Mouse (Mus musculus) stomach, postnatal 0 days (tissue): Measurements from ENCODE around the gene Cilp. TPM values are rescaled to one million over a fixed set of nuclear protein-coding genes. Genes with fewer than 3 reads are reported as not detected.

Experiments
- ATAC-seq: fragments of 200-750 bp; cut with Nextera tagmentation; 2 replicates; pipeline ENCODE4 v1.8.0; 2017; ENCODE audit not compliant: low FRiP score, low TSS enrichment
- DNase-seq: peaks from one replicate; pipeline ENCODE4 v3.0.0-alpha.2; 2016; ENCODE audit warnings: low spot score
- H3K27ac ChIP-seq: fragments of 300-500 bp; sonication (generic); replicated peaks from 2 replicates; pipeline ENCODE4 v1.5.1; 2014; ENCODE audit warnings: mild to moderate bottlenecking, control low read depth
- H3K27me3 ChIP-seq: fragments of 300-500 bp; sonication (generic); 2 replicates; pipeline ENCODE4 v1.6.1; 2014; ENCODE audit warnings: low read length; ENCODE audit not compliant: control insufficient read depth, insufficient read depth
- H3K36me3 ChIP-seq: fragments of 300-500 bp; sonication (generic); 2 replicates; pipeline ENCODE4 v1.6.1; 2014; ENCODE audit warnings: low read length, mixed read lengths; ENCODE audit not compliant: control insufficient read depth, insufficient read depth
- H3K4me1 ChIP-seq: fragments of 300-500 bp; sonication (generic); replicated peaks from 2 replicates; pipeline ENCODE4 v1.6.1; 2014; ENCODE audit warnings: antibody characterized with exemption; ENCODE audit not compliant: control insufficient read depth, insufficient read depth
- H3K4me2 ChIP-seq: fragments of 300-500 bp; sonication (generic); replicated peaks from 2 replicates; pipeline ENCODE4 v1.6.1; 2014; ENCODE audit warnings: low read depth, mild to moderate bottlenecking, control low read depth, moderate library complexity
- H3K4me3 ChIP-seq: fragments of 300-500 bp; sonication (generic); 2 replicates; pipeline ENCODE4 v1.5.1; 2014; ENCODE audit warnings: low read depth, low read length, control low read depth
- H3K9ac ChIP-seq: fragments of 300-500 bp; sonication (generic); 2 replicates; pipeline ENCODE4 v1.6.1; 2014; ENCODE audit warnings: mild to moderate bottlenecking, low read length, control low read depth, mixed read lengths
- H3K9me3 ChIP-seq: fragments of 300-500 bp; sonication (generic); 2 replicates; pipeline ENCODE4 v1.6.1; 2016; ENCODE audit warnings: low read length; ENCODE audit not compliant: control insufficient read depth
- CTCF ChIP-seq: IDR thresholded peaks from 2 replicates; pipeline ENCODE4 v1.5.1; 2016; ENCODE audit warnings: antibody characterized with exemption, low read depth, mild to moderate bottlenecking, moderate library complexity
- EP300 ChIP-seq: optimal IDR thresholded peaks from 2 replicates; pipeline ENCODE3; 2016; ENCODE audit warnings: antibody characterized with exemption
- WGBS: fragments of 180-500 bp; shearing (Covaris S2); extraction: QIAGEN DNeasy Blood & Tissue Kit; methylation state at CpG from one replicate; pipeline ENCODE4 v1.1.7; 2014; 5-methylcytosine and 5-hydroxymethylcytosine counted together
- polyA plus RNA-seq: library from polyadenylated mRNA; unstranded; fragments of >200 nt; fragmentation: Nextera tagmentation; extraction: Ambion mirVana; gene quantifications from 2 replicates; pipeline ENCODE4 v1.2.1, GENCODE M21; 2015

Gene Cilp
- polyA plus RNA-seq, 1 experiment from 2014 or later: 0.61 TPM

DNA sequence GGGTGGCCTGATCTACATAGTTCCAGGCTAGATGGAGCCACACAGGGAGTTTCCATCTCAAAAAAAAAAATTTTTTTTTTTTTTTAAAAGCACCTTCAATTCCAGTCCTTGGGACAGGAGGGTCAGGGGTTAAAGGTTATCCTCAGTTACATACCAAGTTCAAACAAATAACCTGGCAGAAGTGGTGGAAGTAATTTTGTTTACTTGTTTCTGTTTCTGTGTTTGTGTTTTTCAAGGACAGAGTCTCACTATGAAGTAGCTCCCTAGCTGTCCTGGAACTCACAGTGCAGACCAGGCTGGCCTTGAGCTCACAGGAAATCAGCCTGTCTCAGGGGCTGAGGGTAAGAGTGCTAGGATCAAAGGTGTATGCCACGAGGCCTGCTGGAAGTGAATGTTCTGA, 29.4 kb upstream of the Cilp start:
- ATAC-seq (no peak), DNase-seq (no peak)
- WGBS: 73% methylated on average over 1 of the region's 1 CpGs
- H3K9ac ChIP-seq: no peak overlapping the region
- H3K27me3 ChIP-seq: no peaks in the 10 kb centered on the region
- no peak overlapping the region for H3K27ac ChIP-seq
- H3K4me3 ChIP-seq: no peak overlapping the region
- H3K4me1 ChIP-seq: no peaks in the 10 kb centered on the region
- H3K36me3 ChIP-seq: no peaks in the 10 kb centered on the region
- TF ChIP-seq CTCF: no peak
- no peak for TF ChIP-seq EP300
- no peaks in the 10 kb centered on the region for H3K9me3 ChIP-seq
- no peak overlapping the region for H3K4me2 ChIP-seq

DNA sequence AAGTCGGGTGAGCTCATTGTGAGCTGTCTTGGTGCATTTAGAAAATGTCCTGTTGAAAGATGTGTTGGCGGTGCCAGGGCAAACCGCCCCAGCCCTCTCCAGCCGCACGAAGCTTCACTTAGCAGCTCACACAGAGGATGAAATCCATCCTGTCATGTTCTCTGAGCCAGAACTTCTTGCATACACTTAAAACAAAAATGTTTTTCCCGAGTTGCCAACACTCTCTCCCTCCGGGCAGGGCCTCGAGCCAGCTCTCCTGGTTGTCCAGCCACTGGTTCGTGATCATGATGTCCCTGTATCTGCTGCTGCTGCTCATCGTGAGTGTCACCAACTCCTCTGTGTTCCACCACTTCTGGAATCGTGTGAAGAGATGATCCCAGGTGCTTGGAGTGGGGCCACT, 27.4 kb upstream of the Cilp start:
- Histone ChIP-seq H3K9me3 (no peaks in the 10 kb centered on the region), H3K4me2 (no peak overlapping the region), H3K4me3 (no peak overlapping the region), H3K27me3 (no peaks in the 10 kb centered on the region), H3K9ac (no peak overlapping the region), H3K36me3 (no peaks in the 10 kb centered on the region), H3K4me1 (no peaks in the 10 kb centered on the region), H3K27ac (peak overlapping the region; percentile 53)
- DNase-seq (no peak), ATAC-seq (no peak)
- no peak for TF ChIP-seq EP300
- TF ChIP-seq CTCF: no peak
- WGBS: 52% methylated on average over 11 of the region's 11 CpGs

DNA sequence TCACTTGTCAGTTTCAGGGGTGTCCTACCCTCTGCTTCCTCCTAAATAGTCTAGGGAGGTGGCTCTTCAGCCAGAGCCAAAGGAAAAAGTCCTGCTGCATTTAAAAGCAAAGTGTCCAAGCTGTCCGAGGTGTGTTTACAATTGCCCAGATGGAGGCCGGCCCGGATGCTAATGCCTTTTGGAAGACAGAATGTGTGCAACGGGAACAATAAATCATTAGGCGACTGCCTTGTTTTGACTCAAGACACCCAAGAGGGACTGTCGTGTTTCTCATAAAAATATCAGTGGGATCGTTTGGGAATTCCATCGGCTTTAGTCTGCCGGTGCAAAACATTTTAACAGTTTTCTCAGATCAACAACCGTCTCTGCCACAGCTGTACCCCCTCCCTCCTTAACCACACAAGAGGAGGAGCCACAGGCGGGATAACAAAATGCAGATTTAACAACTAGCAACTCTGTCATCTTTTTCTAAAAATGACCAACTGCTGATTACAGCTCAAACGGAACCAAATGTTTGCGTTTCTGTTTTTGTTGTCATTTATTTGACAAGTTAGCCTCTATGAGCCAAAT, 26.7 kb upstream of the Cilp start:
- WGBS: 39% methylated on average over 13 of the region's 13 CpGs
- peak overlapping the region; percentile 53 for H3K27ac ChIP-seq
- DNase-seq (no peak), ATAC-seq (no peak; the same call in 1 of the 2 replicates)
- no peak overlapping the region for H3K4me2 ChIP-seq
- TF ChIP-seq CTCF (no peak), EP300 (no peak)
- no peaks in the 10 kb centered on the region for H3K9me3 ChIP-seq
- no peak overlapping the region for H3K9ac ChIP-seq
- H3K27me3 ChIP-seq: no peaks in the 10 kb centered on the region
- no peak overlapping the region for H3K4me3 ChIP-seq
- H3K36me3 ChIP-seq: no peaks in the 10 kb centered on the region
- no peaks in the 10 kb centered on the region for H3K4me1 ChIP-seq

DNA sequence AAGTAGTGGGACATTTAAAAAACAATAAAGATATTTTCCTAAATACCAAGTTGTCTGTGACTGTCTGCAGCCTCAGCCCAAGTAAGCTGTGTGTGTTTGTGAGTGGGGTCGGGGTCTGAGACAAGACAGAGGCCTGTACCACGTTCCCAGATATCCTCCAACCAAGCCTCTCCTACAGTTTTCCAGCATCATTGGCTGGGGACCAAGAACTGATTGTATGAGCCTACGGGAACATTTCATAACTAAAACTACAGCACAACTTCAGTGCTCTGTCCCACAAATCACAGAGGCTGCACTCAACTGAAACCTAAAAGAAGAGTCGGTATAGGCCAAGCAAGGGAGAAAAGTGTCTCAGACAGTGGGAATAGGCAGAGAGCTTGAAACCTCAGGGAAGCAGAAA, 25.8 kb upstream of the Cilp start:
- Histone ChIP-seq H3K4me3 (no peak overlapping the region), H3K36me3 (no peaks in the 10 kb centered on the region), H3K9me3 (no peaks in the 10 kb centered on the region), H3K4me1 (no peaks in the 10 kb centered on the region), H3K27me3 (no peaks in the 10 kb centered on the region), H3K4me2 (no peak overlapping the region), H3K9ac (no peak overlapping the region), H3K27ac (no peak overlapping the region)
- 59% methylated on average over 4 of the region's 4 CpGs for WGBS
- ATAC-seq (no peak), DNase-seq (no peak)
- TF ChIP-seq EP300 (no peak), CTCF (no peak)

DNA sequence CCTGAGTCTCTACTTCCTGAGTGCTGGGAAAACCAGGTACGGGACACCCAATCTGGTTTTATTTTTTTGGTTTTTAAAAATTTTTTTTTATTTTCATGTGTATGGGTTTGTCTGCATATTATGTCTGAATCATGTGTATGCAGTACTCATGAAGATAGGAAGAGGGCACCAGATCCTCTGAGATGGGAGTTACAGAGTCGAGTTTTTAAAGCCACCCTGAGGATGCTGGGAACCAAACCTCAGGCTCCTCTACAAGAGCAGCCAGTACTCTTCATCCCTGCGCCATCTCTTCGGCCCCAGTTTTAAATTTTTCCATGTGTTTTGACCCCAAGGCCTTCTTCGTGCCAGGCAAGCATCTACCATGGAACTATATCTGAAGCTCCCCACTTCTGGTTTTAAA, 25.2 kb upstream of the Cilp start:
- Histone ChIP-seq H3K4me1 (no peaks in the 10 kb centered on the region), H3K36me3 (no peaks in the 10 kb centered on the region), H3K4me3 (no peak overlapping the region), H3K9ac (no peak overlapping the region), H3K27me3 (no peaks in the 10 kb centered on the region), H3K4me2 (no peak overlapping the region), H3K9me3 (no peaks in the 10 kb centered on the region), H3K27ac (no peak overlapping the region)
- DNase-seq: no peak
- TF ChIP-seq CTCF (peak; percentile 28; the same call in 1 of the 2 replicates), EP300 (no peak)
- WGBS: 95% methylated on average over 5 of the region's 5 CpGs
- no peak for ATAC-seq

DNA sequence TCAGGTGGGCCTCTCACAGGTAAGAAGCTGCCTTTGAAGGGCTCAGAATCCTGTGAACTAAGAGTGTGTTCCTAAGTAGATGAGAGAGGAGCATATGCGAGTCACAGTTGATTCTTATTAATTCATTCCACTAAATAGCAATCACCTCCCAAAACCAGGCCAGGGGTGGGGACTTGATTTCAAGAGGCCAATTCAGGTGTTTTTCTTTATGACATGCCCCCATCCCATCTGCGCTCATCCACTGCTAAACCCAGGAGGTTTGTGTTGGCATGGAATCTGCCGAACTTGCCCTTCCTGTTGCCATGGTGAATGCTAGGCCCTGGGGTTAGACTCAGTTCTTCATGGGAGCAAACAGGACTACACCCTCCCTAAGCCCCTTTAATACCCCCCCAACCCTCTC, 24.4 kb upstream of the Cilp start:
- ATAC-seq (no peak), DNase-seq (no peak)
- 73% methylated on average over 3 of the region's 3 CpGs for WGBS
- no peaks in the 10 kb centered on the region for H3K4me1 ChIP-seq
- H3K4me3 ChIP-seq: no peak overlapping the region
- H3K9me3 ChIP-seq: no peaks in the 10 kb centered on the region
- H3K36me3 ChIP-seq: no peaks in the 10 kb centered on the region
- H3K27me3 ChIP-seq: no peaks in the 10 kb centered on the region
- no peak overlapping the region for H3K27ac ChIP-seq
- no peak overlapping the region for H3K9ac ChIP-seq
- H3K4me2 ChIP-seq: no peak overlapping the region
- TF ChIP-seq EP300: no peak
- no peak for TF ChIP-seq CTCF
